Mouse (Mus musculus): Measurements from ENCODE around the gene Hist4h4. TPM values are rescaled to one million over a fixed set of nuclear protein-coding genes. Genes with fewer than 3 reads are reported as not detected.

Gene Hist4h4
- polyA plus RNA-seq, 1 experiment, result 1.2 TPM

GRCm38 (mm10) chr6:136769859-136770258 lies 34.4 kb downstream of the Hist4h4 start:
- Histone ChIP-seq H3K36me3 (ENCODE audit: control insufficient read depth, insufficient read depth, low read length) (no peaks in the 10 kb centered on the region), H3K4me3 (ENCODE audit: extremely low read depth, insufficient read depth, insufficient read length) (no peak overlapping the region), H3K4me1 (ENCODE audit: control insufficient read depth, insufficient read depth, insufficient read length) (no peaks in the 10 kb centered on the region), H3K27ac (ENCODE audit: insufficient read depth, low read length) (no peak overlapping the region), H3K27me3 (ENCODE audit: control insufficient read depth, insufficient read depth, low read length) (no peaks in the 10 kb centered on the region)
- TF ChIP-seq CTCF (IDR thresholded peaks at IDR 0.05; ENCODE audit: extremely low read depth, insufficient read depth, insufficient read length, insufficient replicate concordance), result no peak
- TF ChIP-seq POLR2A (IDR thresholded peaks at IDR 0.05; ENCODE audit: low read depth, low read length), result no peak
- WGBS, result 92% methylated on average over 7 of the region's 7 CpGs
- no peak for DNase-seq (ENCODE audit: low read depth in 1 of 2, low spot score in 2 of 2)

- no peaks in the 10 kb centered on the region for H3K36me3 ChIP-seq (ENCODE audit: control insufficient read depth, insufficient read depth, low read length)
- 82% methylated on average over 8 of the region's 8 CpGs for WGBS
- H3K4me3 ChIP-seq (ENCODE audit: extremely low read depth, insufficient read depth, insufficient read length), result no peak overlapping the region
- H3K4me1 ChIP-seq (ENCODE audit: control insufficient read depth, insufficient read depth, insufficient read length), result no peaks in the 10 kb centered on the region
- no peak overlapping the region for H3K27ac ChIP-seq (ENCODE audit: insufficient read depth, low read length)
- no peak for TF ChIP-seq CTCF (IDR thresholded peaks at IDR 0.05; ENCODE audit: extremely low read depth, insufficient read depth, insufficient read length, insufficient replicate concordance)
- no peak for TF ChIP-seq POLR2A (IDR thresholded peaks at IDR 0.05; ENCODE audit: low read depth, low read length)
- no peak for DNase-seq (ENCODE audit: low read depth in 1 of 2, low spot score in 2 of 2)
- H3K27me3 ChIP-seq (ENCODE audit: control insufficient read depth, insufficient read depth, low read length), result no peaks in the 10 kb centered on the region
These were observed 35.1 kb downstream of the Hist4h4 start for GRCm38 (mm10) chr6:136769143-136769542.

- H3K4me3 ChIP-seq (ENCODE audit: extremely low read depth, insufficient read depth, insufficient read length), result no peak overlapping the region
- H3K27me3 ChIP-seq (ENCODE audit: control insufficient read depth, insufficient read depth, low read length), result no peaks in the 10 kb centered on the region
- no peak overlapping the region for H3K27ac ChIP-seq (ENCODE audit: insufficient read depth, low read length)
- H3K4me1 ChIP-seq (ENCODE audit: control insufficient read depth, insufficient read depth, insufficient read length), result no peaks in the 10 kb centered on the region
- TF ChIP-seq CTCF (IDR thresholded peaks at IDR 0.05; ENCODE audit: extremely low read depth, insufficient read depth, insufficient read length, insufficient replicate concordance) (no peak), POLR2A (IDR thresholded peaks at IDR 0.05; ENCODE audit: low read depth, low read length) (no peak)
- 39% methylated on average over 1 of the region's 1 CpGs for WGBS
- no peaks in the 10 kb centered on the region for H3K36me3 ChIP-seq (ENCODE audit: control insufficient read depth, insufficient read depth, low read length)
- DNase-seq (ENCODE audit: low read depth in 1 of 2, low spot score in 2 of 2), result no peak
These were observed 40.3 kb downstream of the Hist4h4 start for GRCm38 (mm10) chr6:136763912-136764311.

Other genes with a start within 250 kb of the Hist4h4 start
- 64.4 and 64.6 TPM in 2 replicates for gene Plbd1, start 142.5 kb downstream of the Hist4h4 start, polyA plus RNA-seq (2012; rRNA removed)
- gene Gucy2c, start 22.6 kb downstream of the Hist4h4 start, polyA plus RNA-seq (2012; rRNA removed), result 0.05 and 0.07 TPM in 2 replicates
- gene H2afj, start 3.8 kb upstream of the Hist4h4 start, polyA plus RNA-seq (2012; rRNA removed), result 228 and 441 TPM in 2 replicates
- 0.45 and 0.72 TPM in 2 replicates for gene BC049715, start 23.2 kb upstream of the Hist4h4 start, polyA plus RNA-seq (2012; rRNA removed)
- 33.5 and 39.5 TPM in 2 replicates for gene Wbp11, start 23.8 kb upstream of the Hist4h4 start, polyA plus RNA-seq (2012; rRNA removed)
- not detected in 2 replicates for gene Smco3, start 31.0 kb upstream of the Hist4h4 start, polyA plus RNA-seq (2012; rRNA removed)
- gene Art4, start 53.3 kb upstream of the Hist4h4 start, polyA plus RNA-seq (2012; rRNA removed), result 2.5 and 4.8 TPM in 2 replicates
- gene Mgp, start 71.4 kb upstream of the Hist4h4 start, polyA plus RNA-seq (2012; rRNA removed), result 39.8 and 47.7 TPM in 2 replicates
- gene Erp27, start 117.8 kb upstream of the Hist4h4 start, polyA plus RNA-seq (2012; rRNA removed), result 10.5 and 16.2 TPM in 2 replicates
- 0.01 TPM in 1 of 2 replicates, not detected in the other for gene Pde6h, start 119.4 kb upstream of the Hist4h4 start, polyA plus RNA-seq (2012; rRNA removed)
- 361 and 386 TPM in 2 replicates for gene Arhgdib, start 137.5 kb upstream of the Hist4h4 start, polyA plus RNA-seq (2012; rRNA removed)